Mouse (Mus musculus) central nervous system, embryonic 11.5 days (tissue): ENCODE data around the gene Bbs1. TPM values are rescaled to one million over a fixed set of nuclear protein-coding genes. Genes with fewer than 3 reads are reported as not detected.

Experiments
- polyA plus RNA-seq: library from polyadenylated mRNA; depleted of rRNA; stranded (reverse); fragments of >200 nt; gene quantifications from 2 replicates; pipeline ENCODE4 v1.2.3, GENCODE M21; 2012; rRNA removed

The Bbs1 gene
- polyA plus RNA-seq, result 12.7 and 16.0 TPM in 2 replicates

DNA sequence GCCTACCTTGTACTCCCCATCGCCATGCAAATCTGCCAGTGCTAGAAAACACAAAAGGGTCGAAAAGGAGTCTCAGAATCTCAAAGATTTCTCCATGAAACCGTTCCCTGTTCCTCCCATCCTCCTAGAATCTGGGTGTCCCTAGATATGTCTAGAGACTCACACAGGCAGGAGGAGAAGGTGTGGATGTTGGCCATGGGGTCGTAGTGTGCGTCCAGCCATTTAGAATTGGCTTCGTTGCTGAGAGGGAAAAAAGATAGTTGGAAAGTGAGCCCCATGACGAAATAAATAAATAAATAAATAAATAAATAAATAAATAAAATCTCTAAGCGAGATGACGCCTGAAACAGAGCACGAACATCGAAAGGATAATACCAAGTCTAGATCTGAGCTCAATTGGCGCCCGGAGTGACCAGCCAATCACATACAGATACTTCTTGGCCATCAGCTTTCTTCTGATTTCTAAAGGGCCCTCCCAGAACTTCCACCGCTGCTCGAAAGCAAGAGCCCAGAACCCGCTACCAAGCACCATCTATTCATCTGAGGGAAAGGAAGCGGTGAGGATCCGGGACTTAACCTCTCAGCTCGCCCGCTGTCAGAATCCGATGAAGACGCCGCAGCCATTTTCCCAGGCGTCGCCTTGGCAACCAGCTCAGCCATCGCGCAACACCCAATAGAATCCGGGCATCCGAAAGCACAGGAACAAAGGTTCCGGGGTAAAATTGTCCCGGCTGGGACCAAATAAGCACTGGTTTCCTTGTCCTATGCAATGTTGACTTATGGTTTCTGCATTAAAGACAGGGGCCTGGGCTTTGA lies at the start of gene Bbs1:
Gene Bbs1 (minus strand): TSS at position 650 of the 816 bp plus-strand sequence.

DNA sequence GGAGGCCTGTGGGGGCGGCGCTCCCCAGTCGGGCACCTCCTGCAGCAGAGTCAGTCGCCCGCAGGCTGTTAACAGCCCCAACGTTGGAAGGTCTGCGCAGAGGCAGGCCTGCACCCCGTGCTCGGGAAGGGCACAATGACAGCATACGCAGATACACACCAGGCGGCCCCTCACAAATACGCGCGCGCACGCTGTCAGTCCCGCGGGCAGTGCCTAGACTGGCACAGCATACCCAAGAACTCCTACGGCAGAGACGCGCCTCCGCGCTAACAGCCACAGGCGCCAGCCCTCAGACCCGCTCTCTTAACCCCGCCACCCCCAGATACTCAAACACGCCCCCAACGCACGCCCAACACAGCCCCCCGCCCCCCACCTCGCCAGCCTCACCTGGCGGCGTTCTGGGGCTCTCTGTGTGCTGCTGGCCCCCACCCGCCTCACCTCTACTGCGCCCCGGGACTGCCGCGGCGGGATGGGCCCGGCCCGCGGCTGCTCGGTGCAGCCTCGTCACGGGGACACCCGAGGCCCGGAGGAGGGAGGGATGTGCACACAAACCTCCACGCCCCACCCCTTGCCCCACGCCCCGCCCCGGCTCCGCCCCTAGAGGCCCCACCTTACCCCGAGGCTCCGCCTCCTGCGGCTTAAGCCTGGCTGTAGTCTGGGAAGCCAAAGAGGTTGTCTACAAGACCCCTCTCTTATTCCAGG lies 36.3 kb upstream of the Bbs1 start, which contains the start of gene Peli3:
Gene Peli3 (minus strand): TSS at position 577 of the 702 bp plus-strand sequence.

DNA sequence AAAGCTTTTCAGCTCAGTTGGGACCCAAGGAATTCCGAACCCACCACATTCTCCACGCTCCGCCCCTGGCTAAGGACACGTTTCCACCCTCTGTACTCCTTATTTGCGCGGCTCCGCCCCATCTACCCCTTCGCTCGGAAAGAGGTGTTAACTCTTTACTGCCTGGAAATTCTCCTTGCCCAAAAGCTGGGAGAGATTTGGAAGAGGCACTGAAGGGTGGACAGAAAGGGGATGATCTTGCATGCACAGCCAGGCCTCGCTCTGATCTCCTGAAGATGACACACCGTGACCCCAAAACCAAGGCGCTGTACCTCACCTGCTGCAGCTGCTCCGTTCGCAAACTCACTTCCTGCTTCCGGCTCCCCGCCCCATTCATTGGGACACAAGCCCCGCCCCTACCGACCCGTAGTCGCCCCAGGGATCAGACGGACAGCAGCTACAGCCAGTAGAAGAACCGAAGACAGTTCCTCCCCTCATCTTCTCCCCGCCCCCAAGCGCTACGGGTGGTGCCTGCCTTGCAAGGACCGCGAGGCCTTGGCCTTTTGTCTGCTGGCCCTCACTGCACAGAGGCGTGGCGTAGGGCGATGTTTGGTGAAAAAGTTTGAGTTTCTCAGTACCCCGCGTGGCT lies 21.6 kb upstream of the Bbs1 start, which contains the start of gene Dpp3:
Gene Dpp3 (minus strand): TSS at position 384 of the 628 bp plus-strand sequence.

DNA sequence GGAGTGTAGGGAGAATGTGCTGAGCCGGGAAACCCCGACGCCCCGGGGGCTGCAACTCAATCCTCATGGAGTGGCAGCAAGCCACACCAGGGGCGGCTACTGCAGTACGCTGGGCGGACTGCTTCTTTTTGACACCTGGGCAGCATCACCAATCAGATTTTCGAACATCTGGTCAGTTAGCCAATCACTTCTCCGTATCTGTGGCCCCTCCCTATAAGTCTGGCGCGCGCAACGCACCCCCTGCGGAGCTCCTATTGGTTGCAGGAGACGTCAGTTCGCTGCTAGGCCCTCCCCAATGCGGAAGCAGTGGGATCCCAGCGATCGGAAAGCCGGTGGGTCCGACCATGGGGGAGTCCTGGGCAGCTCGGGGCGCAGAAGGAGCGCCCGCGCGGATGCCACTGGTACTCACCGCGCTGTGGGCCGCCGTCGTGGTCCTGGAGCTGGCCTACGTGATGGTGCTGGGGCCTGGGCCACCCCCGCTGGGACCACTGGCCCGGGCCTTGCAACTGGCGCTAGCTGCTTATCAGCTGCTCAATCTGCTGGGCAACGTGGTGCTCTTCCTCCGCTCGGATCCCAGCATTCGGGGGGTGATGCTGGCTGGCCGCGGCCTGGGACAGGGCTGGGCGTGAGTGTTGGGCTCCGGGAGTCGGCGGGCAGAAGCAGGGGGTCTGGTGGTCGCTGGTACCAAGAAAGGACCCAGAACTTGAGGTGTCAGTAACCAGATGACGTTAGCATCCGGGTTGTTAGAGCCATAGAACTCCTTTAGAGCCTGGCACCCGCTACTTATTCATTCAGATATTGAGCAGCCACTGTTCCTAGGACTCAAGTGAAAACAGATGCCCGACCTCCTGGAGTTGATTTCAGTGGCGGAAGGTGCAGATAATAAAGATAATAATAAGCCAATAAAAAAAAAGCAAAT lies 27.8 kb downstream of the Bbs1 start, which contains the start of gene Zdhhc24:
Gene Zdhhc24 (plus strand): TSS at position 264 of the 919 bp plus-strand sequence.

DNA sequence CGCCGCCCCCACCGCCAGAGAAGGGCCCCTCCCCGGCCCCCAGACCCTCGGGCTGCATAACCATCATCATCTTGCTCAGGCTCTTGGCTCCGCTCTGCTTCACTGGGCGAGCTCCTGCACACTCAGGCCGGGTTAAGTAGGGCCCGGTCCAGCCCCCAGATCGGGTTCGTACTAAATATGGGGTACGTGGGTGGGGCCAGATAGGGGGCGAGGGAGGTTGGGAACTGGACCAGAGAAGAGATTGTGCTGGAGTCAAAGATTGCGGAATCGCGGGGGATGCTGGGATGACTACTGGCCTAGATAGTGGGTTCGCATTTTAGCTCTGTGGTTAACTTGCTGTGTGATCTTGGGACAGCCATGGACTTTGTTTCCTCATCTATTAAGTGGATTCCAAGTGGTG lies 28.6 kb downstream of the Bbs1 start, which contains the start of gene Actn3:
Gene Actn3 (minus strand): TSS at position 125 of the 400 bp plus-strand sequence.

DNA sequence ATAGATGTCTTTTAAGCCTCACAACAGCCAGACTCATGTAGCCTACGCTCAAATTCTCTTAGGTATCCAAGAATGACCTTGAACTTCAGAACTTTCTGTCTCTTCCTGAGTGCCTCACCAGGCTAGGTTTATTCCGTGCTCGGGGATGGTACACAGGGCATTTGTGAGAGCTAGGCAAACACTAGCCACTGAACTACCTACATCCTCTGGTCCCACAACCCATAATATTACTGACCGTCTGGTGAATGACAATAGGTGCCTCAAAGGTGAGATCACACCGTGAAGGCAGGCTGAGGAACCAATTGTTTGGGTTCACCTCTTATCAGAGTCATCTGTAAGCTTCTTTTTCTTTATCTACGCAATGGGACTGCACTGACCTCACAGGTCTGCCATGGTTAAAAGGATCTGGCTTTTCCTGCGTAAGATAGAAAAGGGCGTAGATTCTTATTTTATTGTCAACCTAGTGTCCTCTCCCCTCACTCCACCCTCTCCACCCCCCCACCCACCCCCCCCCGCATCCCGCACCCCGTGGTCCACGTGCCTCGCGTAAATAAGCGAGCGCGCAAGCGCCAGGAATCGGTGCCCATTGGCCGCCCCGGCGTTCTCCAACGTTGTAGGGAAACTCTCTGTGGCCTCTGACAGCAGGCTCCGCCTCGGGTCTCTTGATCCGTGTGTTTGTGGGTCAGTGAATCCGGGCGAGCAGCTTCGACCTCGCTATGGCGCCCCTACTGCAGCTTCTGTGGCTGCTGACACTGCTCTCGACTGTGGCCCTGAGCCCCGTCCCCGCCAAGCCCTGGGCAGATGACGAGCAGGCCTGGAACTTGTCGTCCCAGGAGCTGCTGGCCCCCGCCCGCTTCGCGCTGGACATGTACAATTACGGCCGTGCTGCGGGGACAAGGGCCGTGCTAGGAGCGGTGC lies 51.6 kb downstream of the Bbs1 start, which contains the start of gene Ctsf:
Gene Ctsf (plus strand): TSS at position 579 of the 918 bp plus-strand sequence.

DNA sequence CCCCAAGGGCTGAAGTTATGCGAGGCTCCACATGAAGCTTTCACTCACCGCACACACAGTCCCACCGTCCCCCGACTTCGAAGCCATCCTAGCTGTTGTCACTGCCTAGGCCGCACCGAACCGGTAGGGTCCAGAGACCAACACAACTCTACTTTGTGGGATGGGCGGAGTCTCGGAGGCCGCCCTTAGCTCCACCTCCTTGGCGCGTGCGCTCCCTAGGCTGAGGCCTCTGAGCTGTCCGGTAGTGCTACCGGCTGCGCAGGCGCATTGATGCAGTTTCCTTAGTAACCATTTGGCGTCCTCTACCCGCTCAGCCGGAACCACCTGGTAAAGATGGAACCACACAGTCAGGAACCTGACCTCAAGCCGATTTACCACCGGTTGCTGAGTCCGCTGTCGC lies 67.3 kb downstream of the Bbs1 start, which contains the start of the genes Ccs and Ccdc87:
Gene Ccs (minus strand): TSS at position 184 of the 400 bp plus-strand sequence.
Gene Ccdc87 (plus strand): TSS at position 218 of the 400 bp plus-strand sequence.

Other genes starting within 250 kb of the Bbs1 start
- 0.68 and 1.4 TPM in 2 replicates for gene Gm960, start 208.0 kb downstream of the Bbs1 start, polyA plus RNA-seq
- gene Sptbn2, start 195.5 kb downstream of the Bbs1 start, polyA plus RNA-seq, result 15.7 and 24.4 TPM in 2 replicates
- 41.5 and 71.8 TPM in 2 replicates for gene Rbm4b, start 150.1 kb downstream of the Bbs1 start, polyA plus RNA-seq
- gene Rbm4, start 112.7 kb downstream of the Bbs1 start, polyA plus RNA-seq, result 99.0 and 147 TPM in 2 replicates
- gene Gm21992, start 95.0 kb downstream of the Bbs1 start, polyA plus RNA-seq, result 32.2 and 53.0 TPM in 2 replicates
- gene Rbm14, start 95.0 kb downstream of the Bbs1 start, polyA plus RNA-seq, result 59.1 and 70.7 TPM in 2 replicates
- 49.6 and 64.8 TPM in 2 replicates for gene Ccs, start 67.3 kb downstream of the Bbs1 start, polyA plus RNA-seq
- gene Ccdc87, start 67.3 kb downstream of the Bbs1 start, polyA plus RNA-seq, result 0.10 and 0.13 TPM in 2 replicates
- gene Ctsf, start 51.5 kb downstream of the Bbs1 start, polyA plus RNA-seq, result 27.4 and 31.9 TPM in 2 replicates
- 1.1 and 2.8 TPM in 2 replicates for gene Actn3, start 28.7 kb downstream of the Bbs1 start, polyA plus RNA-seq
- 22.3 and 22.5 TPM in 2 replicates for gene Zdhhc24, start 28.0 kb downstream of the Bbs1 start, polyA plus RNA-seq
- gene Dpp3, start 21.7 kb upstream of the Bbs1 start, polyA plus RNA-seq, result 113 and 134 TPM in 2 replicates
- gene Peli3, start 36.5 kb upstream of the Bbs1 start, polyA plus RNA-seq, result 2.4 and 2.7 TPM in 2 replicates
- 94.4 and 104 TPM in 2 replicates for gene Mrpl11, start 55.5 kb upstream of the Bbs1 start, polyA plus RNA-seq
- 0.66 and 1.3 TPM in 2 replicates for gene Npas4, start 83.7 kb upstream of the Bbs1 start, polyA plus RNA-seq
- gene Slc29a2, start 117.2 kb upstream of the Bbs1 start, polyA plus RNA-seq, result 7.1 and 13.2 TPM in 2 replicates
- 19.0 and 22.3 TPM in 2 replicates for gene B4gat1, start 132.2 kb upstream of the Bbs1 start, polyA plus RNA-seq
- 1.8 and 1.9 TPM in 2 replicates for gene AC124502.3, start 132.3 kb upstream of the Bbs1 start, polyA plus RNA-seq
- gene Brms1, start 134.7 kb upstream of the Bbs1 start, polyA plus RNA-seq, result 46.4 and 78.8 TPM in 2 replicates
- 2.9 and 3.7 TPM in 2 replicates for gene Rin1, start 143.9 kb upstream of the Bbs1 start, polyA plus RNA-seq
- 24.5 and 32.1 TPM in 2 replicates for gene Cd248, start 161.4 kb upstream of the Bbs1 start, polyA plus RNA-seq
- 1.3 and 1.4 TPM in 2 replicates for gene Tmem151a, start 178.9 kb upstream of the Bbs1 start, polyA plus RNA-seq
- 25.2 and 67.9 TPM in 2 replicates for gene Yif1a, start 181.9 kb upstream of the Bbs1 start, polyA plus RNA-seq
- 68.3 and 72.8 TPM in 2 replicates for gene Cnih2, start 191.9 kb upstream of the Bbs1 start, polyA plus RNA-seq
- gene Rab1b, start 200.4 kb upstream of the Bbs1 start, polyA plus RNA-seq, result 130 and 168 TPM in 2 replicates
- gene Klc2, start 211.9 kb upstream of the Bbs1 start, polyA plus RNA-seq, result 60.5 and 71.9 TPM in 2 replicates